Mouse (Mus musculus) testis, adult 10 weeks (tissue): ENCODE results near the gene Krt32. TPM values are rescaled to one million over a fixed set of nuclear protein-coding genes. Genes with fewer than 3 reads are reported as not detected.

ENCODE experiments used
- polyA plus RNA-seq: library from polyadenylated mRNA; stranded (reverse); fragments of 350-450 nt; fragmentation: Illumina TruSeq; extraction: RNeasy Lipid Tissue Mini Kit (QIAGEN cat#74804); gene quantifications from one replicate; pipeline ENCODE4 v1.2.3, GENCODE M21; 2014; ENCODE audit warnings: low read depth, low replicate concordance

Krt32 gene
- not detected for polyA plus RNA-seq

GRCm38 (mm10) chr11:100087861-100088260 lies at the start of gene Krt32:
TSS of gene Krt32 (minus strand) at chr11:100088226.

GRCm38 (mm10) chr11:100135731-100136130 lies 47.7 kb upstream of the Krt32 start, which contains the start of gene Krt15:
TSS of gene Krt15 (minus strand) at chr11:100135928.

DNA sequence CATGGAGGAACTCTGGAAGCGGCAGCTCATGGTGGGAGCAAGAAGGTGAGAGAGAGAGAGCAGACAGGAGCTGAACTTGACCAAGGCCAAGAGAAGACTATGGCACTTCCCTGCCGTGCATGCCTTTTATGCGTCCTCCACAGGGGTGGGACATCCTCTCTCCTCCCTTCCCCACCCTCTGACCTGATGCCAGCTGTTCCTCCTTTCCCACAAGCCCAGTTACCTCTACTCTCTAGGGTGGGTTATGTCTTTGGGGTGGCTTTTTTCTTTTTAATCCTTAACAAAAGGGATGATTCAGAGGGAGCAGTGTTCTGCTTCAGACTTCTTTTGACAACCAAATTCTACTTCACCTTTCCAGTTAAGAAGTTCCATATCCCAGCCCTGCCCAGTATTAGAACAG lies 33.4 kb upstream of the Krt32 start, which contains the start of gene Krt13:
Gene Krt13 (minus strand): TSS at position 101 of the 400 bp plus-strand sequence.

DNA sequence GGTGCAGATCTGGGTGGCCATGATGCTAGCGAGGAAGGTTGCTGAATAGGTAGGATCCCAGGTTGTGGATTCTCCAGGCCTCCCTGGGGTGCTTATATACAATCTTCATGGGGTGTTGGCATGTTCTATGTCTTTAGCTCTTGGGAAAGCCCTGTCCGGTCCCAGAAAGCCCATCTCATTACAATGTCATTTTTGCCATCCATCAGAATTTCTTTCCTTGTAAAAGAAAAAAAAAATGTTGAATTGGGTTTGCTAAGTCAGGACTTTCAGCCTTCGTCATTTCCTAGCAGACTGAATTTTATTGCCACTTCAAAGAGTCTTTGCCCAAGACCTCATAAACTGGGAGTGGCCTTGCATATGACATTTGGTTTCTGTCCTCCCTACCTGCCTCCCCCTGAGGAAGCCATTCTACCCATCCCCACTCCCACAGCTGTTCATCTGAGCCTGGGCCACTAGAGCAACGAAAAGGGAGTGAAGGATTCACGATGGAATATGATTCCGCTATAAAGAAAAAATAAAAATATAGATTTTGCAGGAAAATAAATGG lies 17.6 kb upstream of the Krt32 start, which contains the start of gene Krt36:
Gene Krt36 (minus strand): TSS at position 51 of the 547 bp plus-strand sequence.

GRCm38 (mm10) chr11:100096141-100096540 lies 8.1 kb upstream of the Krt32 start, which contains the start of gene Krt35:
TSS of gene Krt35 (minus strand) at chr11:100096241.

DNA sequence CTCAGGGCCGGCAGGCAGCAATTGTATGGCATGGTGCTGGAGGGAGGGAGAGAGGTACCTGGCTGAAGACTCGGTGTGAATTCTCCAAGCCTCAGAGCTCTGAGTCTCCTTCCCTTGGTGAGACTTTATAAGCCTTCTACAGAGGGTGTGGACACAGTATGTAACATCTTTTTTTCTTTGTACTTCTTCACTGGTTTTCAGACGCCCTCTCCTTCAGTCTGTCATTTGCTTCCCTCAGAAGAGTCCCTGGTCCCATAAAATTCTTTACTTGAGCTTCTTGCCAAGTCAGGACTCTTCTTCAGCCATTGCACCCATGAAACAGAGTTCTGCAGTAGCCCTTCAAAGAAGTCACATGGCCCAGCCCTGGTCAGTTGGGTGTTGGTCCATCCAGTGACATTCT lies 37.6 kb downstream of the Krt32 start, which contains the start of gene Krt31:
Gene Krt31 (minus strand): TSS at position 101 of the 400 bp plus-strand sequence.

GRCm38 (mm10) chr11:100041454-100041853 lies 46.6 kb downstream of the Krt32 start, which contains the start of gene Krt34:
TSS of gene Krt34 (minus strand) at chr11:100041554.

Other genes with a start within 250 kb of the Krt32 start
- gene Krtap4-16, start 236.6 kb downstream of the Krt32 start, polyA plus RNA-seq: not detected
- gene Gm11568, start 230.3 kb downstream of the Krt32 start, polyA plus RNA-seq: not detected
- gene Gm11559, start 223.8 kb downstream of the Krt32 start, polyA plus RNA-seq: not detected
- gene Krtap9-1, start 214.8 kb downstream of the Krt32 start, polyA plus RNA-seq: not detected
- gene Gm11567, start 209.0 kb downstream of the Krt32 start, polyA plus RNA-seq: not detected
- gene Krtap31-1, start 180.3 kb downstream of the Krt32 start, polyA plus RNA-seq: not detected
- 0.49 TPM for gene Gm11565, start 173.5 kb downstream of the Krt32 start, polyA plus RNA-seq
- gene Krtap31-2, start 151.9 kb downstream of the Krt32 start, polyA plus RNA-seq: not detected
- gene Krtap9-5, start 139.8 kb downstream of the Krt32 start, polyA plus RNA-seq: not detected
- not detected for gene Krtap29-1, start 109.2 kb downstream of the Krt32 start, polyA plus RNA-seq
- gene Krtap16-1, start 101.6 kb downstream of the Krt32 start, polyA plus RNA-seq: not detected
- gene Krtap17-1, start 94.2 kb downstream of the Krt32 start, polyA plus RNA-seq: not detected
- gene Krt33a, start 72.0 kb downstream of the Krt32 start, polyA plus RNA-seq: not detected
- not detected for gene Krt33b, start 58.4 kb downstream of the Krt32 start, polyA plus RNA-seq
- gene Krt34, start 46.7 kb downstream of the Krt32 start, polyA plus RNA-seq: not detected
- not detected for gene Krt31, start 37.7 kb downstream of the Krt32 start, polyA plus RNA-seq
- not detected for gene Krt35, start 8.0 kb upstream of the Krt32 start, polyA plus RNA-seq
- not detected for gene Krt36, start 17.4 kb upstream of the Krt32 start, polyA plus RNA-seq
- gene Krt13, start 33.3 kb upstream of the Krt32 start, polyA plus RNA-seq: not detected
- gene Krt15, start 47.7 kb upstream of the Krt32 start, polyA plus RNA-seq: not detected
- not detected for gene Krt19, start 60.4 kb upstream of the Krt32 start, polyA plus RNA-seq
- not detected for gene Krt9, start 105.0 kb upstream of the Krt32 start, polyA plus RNA-seq
- not detected for gene Krt14, start 119.3 kb upstream of the Krt32 start, polyA plus RNA-seq
- gene Krt16, start 160.7 kb upstream of the Krt32 start, polyA plus RNA-seq: not detected
- gene Krt17, start 172.8 kb upstream of the Krt32 start, polyA plus RNA-seq: not detected
- gene Krt42, start 181.6 kb upstream of the Krt32 start, polyA plus RNA-seq: not detected
- 2,357 TPM for gene Eif1, start 231.7 kb upstream of the Krt32 start, polyA plus RNA-seq
- gene Gast, start 246.2 kb upstream of the Krt32 start, polyA plus RNA-seq: not detected